Mouse (Mus musculus): ENCODE measurements at regions not wholly inside any gene's neighbourhood (a gene's known extent, or its start where the extent isn't known, plus 50 kb on each side); places are given as distances from the start of the nearest gene placed in this dataset.

- DNase-seq (ENCODE audit: low read depth, low spot score) = peak; percentile 17
Measured at GRCm38 (mm10) chr13:73405720-73406629, 61.0 kb upstream of the Lpcat1 start.

DNA sequence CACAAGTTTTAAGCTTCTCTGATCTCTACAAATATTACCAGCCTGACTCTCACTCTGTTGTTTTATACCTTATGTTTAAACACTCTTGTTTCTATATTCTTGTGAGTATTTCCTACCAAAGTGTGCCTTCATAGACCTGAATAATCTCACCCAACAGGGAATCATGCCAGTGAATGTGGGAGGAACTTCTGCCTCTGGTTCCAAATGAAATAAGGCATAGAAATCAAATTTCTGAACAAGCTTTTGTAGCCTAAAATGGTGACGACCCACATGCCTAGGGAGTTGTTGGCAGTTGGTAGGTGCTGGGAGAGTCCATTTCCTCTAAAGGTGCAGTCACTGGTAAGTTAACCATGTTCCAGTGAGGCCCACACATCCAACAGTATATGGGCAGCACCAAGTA is 66.1 kb upstream of the Lpcat1 start:
- no peak for DNase-seq (ENCODE audit: low read depth, low spot score)

DNA sequence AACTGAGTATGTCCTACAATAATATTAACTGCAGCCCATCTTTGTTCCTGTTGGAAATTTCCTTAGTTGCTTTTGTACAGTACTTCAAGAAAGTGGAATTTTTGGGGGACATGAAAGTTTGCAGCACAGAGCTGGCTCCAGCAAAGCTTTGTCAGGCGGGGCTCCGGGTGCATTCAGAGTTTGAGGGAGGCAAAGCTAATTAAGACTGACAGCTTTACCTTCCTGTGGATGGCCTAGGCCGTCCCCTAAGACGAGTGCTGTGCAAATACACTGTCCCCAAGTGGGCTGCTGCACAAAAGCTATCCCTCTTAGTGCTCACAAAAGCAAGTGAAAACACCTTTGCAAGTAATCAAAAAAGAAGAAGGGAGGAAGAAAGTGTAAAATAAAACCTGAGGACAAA is 68.7 kb upstream of the Ndufs6 start:
- DNase-seq (ENCODE audit: low read depth, low spot score) = no peak

DNA sequence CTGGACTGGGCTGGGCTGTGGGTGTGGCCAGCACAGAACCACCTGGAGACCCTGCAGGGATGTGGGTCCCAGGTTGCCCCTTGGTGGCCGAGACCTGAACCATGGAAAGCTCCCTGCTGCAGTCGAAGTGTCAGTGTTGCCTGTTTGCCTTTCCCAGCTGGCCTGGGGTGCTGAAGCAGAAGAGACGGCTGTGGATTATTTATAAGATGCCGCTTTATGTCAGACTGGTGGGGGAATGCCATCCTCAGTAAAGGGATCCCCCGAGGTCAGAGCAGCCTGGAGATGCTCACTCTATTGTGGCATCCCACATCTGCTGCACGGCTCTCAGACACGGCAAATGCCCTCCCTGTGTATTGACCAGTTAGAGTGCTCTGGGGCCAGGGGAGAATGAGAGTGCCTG is 67.5 kb upstream of the Ndufs6 start:
- no peak for DNase-seq (ENCODE audit: low read depth, low spot score)

DNA sequence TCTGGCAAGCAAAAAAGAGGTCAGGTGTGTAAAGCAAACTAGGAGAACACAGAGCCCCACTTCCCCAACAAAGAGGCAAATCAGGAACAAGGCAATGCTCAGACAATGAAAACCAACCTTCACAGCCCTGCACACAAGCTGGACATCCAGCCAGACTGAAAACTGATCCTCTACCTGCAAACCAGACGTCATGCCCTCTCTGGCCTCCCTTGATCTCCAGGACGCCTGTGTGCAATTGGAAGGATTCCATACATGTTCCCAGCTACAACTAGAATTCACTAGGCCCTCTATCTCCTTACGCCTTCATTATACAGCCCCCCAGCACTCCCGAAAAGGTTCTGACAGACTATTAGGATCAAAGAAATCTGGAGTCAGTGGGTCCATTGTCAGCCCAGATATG is 60.7 kb upstream of the Ndufs6 start:
- DNase-seq (ENCODE audit: low read depth, low spot score) = no peak

DNA sequence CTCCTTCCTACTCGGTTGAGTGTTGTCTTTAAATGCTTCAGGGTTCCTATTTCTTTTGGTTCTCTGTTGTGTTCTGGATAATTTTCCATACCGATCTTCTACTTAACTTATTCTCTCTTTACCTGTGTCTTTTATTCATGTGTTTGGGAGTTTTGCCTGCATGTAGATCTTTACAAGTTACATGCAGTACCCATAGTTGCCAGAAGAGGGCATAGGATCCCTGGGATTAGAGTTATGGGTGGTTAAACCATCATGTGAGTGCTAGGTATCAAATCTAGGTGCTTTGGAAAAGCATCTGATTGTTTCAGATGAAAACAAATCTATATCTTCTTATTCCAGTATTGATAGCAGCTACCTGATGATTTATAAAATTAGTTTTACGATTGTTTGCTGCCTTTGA is 55.2 kb upstream of the Ndufs6 start:
- peak; percentile 64 for DNase-seq (ENCODE audit: low read depth, low spot score)
